8 mouse cellular contexts compared by ENCODE assay signal in genomic region chr3:62340154-62340760, GRCm38 (mm10). TPM values are rescaled to one million over a fixed set of nuclear protein-coding genes. Genes with fewer than 3 reads are reported as not detected.
DNase-seq lines count a peak whose midpoint lies in the region; ATAC-seq lines count a peak whose summit lies in the region.

No protein-coding gene starts in this region.

- ATAC-seq in heart, embryonic 11.5 days (replicated peaks; ENCODE audit: insufficient number of reproducible peaks, low FRiP score, low TSS enrichment): no peak
- no peak for ATAC-seq in embryonic facial prominence, embryonic 12.5 days (ENCODE audit: insufficient number of reproducible peaks, insufficient read depth, low FRiP score, low TSS enrichment)
- no peak for ATAC-seq in intestine, embryonic 16.5 days
- no peak for ATAC-seq in midbrain, embryonic 15.5 days (replicated peaks)
- no peak for ATAC-seq in granulocyte monocyte progenitor cell, adult 5-6 weeks (replicated peaks; ENCODE audit: poor library complexity, severe bottlenecking)

- H3K36me3 ChIP-seq in heart, embryonic 11.5 days (ENCODE audit: control insufficient read depth, insufficient read depth, low read length): no peaks in the 10 kb centered on the region
- H3K36me3 ChIP-seq in embryonic facial prominence, embryonic 12.5 days: no peaks in the 10 kb centered on the region
- H3K36me3 ChIP-seq in intestine, embryonic 16.5 days (ENCODE audit: control insufficient read depth, insufficient read depth, low read length): no peaks in the 10 kb centered on the region
- no peaks in the 10 kb centered on the region for H3K36me3 ChIP-seq in midbrain, embryonic 15.5 days (replicated peaks)

- no peak overlapping the region for H3K27ac ChIP-seq in heart, embryonic 11.5 days (ENCODE audit: low read depth, low read length)
- no peak overlapping the region for H3K27ac ChIP-seq in embryonic facial prominence, embryonic 12.5 days
- no peak overlapping the region for H3K27ac ChIP-seq in intestine, embryonic 16.5 days (ENCODE audit: low read length)
- H3K27ac ChIP-seq in midbrain, embryonic 15.5 days: no peak overlapping the region

- no peak for DNase-seq in heart, adult 8-10 months (ENCODE audit: low spot score)
- DNase-seq in gastrocnemius, postnatal 25 days: no peak
- DNase-seq in ovary, postnatal 14 days (ENCODE audit: low spot score): no peak

- 9% methylated on average over 16 of the region's 16 CpGs for WGBS in heart, embryonic 11.5 days (ENCODE audit: insufficient replicate concordance)
- WGBS in embryonic facial prominence, embryonic 12.5 days: 10% methylated on average over 16 of the region's 16 CpGs
- 13% methylated on average over 16 of the region's 16 CpGs for WGBS in intestine, embryonic 16.5 days
- WGBS in midbrain, embryonic 15.5 days: 14% methylated on average over 16 of the region's 16 CpGs

- no peaks in the 10 kb centered on the region for H3K4me1 ChIP-seq in heart, embryonic 11.5 days (ENCODE audit: control insufficient read depth, insufficient read depth, low read length)
- 0 out of 2 replicates have a peak, but pooled peaks cover 4% of the 10 kb centered on the region for H3K4me1 ChIP-seq in embryonic facial prominence, embryonic 12.5 days
- H3K4me1 ChIP-seq in intestine, embryonic 16.5 days (ENCODE audit: control insufficient read depth, insufficient read depth, low read length): peaks cover 7% of the 10 kb centered on the region; the same call in 1 of the 2 replicates
- H3K4me1 ChIP-seq in midbrain, embryonic 15.5 days: peaks cover 13% of the 10 kb centered on the region; the same call in 1 of the 2 replicates

- peak overlapping the region; percentile 77; the same call in 1 of the 2 replicates for H3K9ac ChIP-seq in heart, embryonic 11.5 days (ENCODE audit: low read depth, low read length)
- H3K9ac ChIP-seq in embryonic facial prominence, embryonic 12.5 days: peak overlapping the region; percentile 70
- H3K9ac ChIP-seq in intestine, embryonic 16.5 days (ENCODE audit: low read depth, low read length): peak overlapping the region; percentile 86
- no peak overlapping the region for H3K9ac ChIP-seq in midbrain, embryonic 15.5 days

- H3K4me3 ChIP-seq in heart, embryonic 11.5 days (ENCODE audit: low read depth, low read length): peak overlapping the region; percentile 80
- peak overlapping the region; percentile 77 for H3K4me3 ChIP-seq in embryonic facial prominence, embryonic 12.5 days
- peak overlapping the region; percentile 81 for H3K4me3 ChIP-seq in intestine, embryonic 16.5 days (ENCODE audit: low read length)
- peak overlapping the region; percentile 66 for H3K4me3 ChIP-seq in midbrain, embryonic 15.5 days

- no peaks in the 10 kb centered on the region for H3K9me3 ChIP-seq in heart, embryonic 11.5 days (replicated peaks; ENCODE audit: control insufficient read depth, low read length)
- no peaks in the 10 kb centered on the region for H3K9me3 ChIP-seq in embryonic facial prominence, embryonic 12.5 days
- no peaks in the 10 kb centered on the region for H3K9me3 ChIP-seq in intestine, embryonic 16.5 days (ENCODE audit: control insufficient read depth, low read length)
- no peaks in the 10 kb centered on the region for H3K9me3 ChIP-seq in midbrain, embryonic 15.5 days

- H3K4me2 ChIP-seq in heart, embryonic 11.5 days: peak overlapping the region; percentile 94
- peak overlapping the region; percentile 80 for H3K4me2 ChIP-seq in embryonic facial prominence, embryonic 12.5 days (replicated peaks)
- peak overlapping the region; percentile 87 for H3K4me2 ChIP-seq in intestine, embryonic 16.5 days (ENCODE audit: low read depth, low read length)
- peak overlapping the region; percentile 84 for H3K4me2 ChIP-seq in midbrain, embryonic 15.5 days

- H3K27me3 ChIP-seq in heart, embryonic 11.5 days (ENCODE audit: control insufficient read depth, insufficient read depth, low read length): 0 out of 2 replicates have a peak, but pooled peaks cover 6% of the 10 kb centered on the region
- H3K27me3 ChIP-seq in embryonic facial prominence, embryonic 12.5 days: 0 out of 2 replicates have a peak, but pooled peaks cover 5% of the 10 kb centered on the region
- H3K27me3 ChIP-seq in intestine, embryonic 16.5 days (replicated peaks; ENCODE audit: control insufficient read depth, insufficient read depth, low read length): no peaks in the 10 kb centered on the region
- peaks cover 8% of the 10 kb centered on the region; the same call in 1 of the 2 replicates for H3K27me3 ChIP-seq in midbrain, embryonic 15.5 days (replicated peaks)

RNA-seq across cellular contexts. Expression of gene Arhgef26, which starts 2.1 kb away (rescaled TPM):
- polyA plus RNA-seq in heart, embryonic 11.5 days (2014; fragmentation: Nextera tagmentation; extraction: Ambion mirVana): 3.6 and 5.2 TPM in 2 replicates
- total RNA-seq in heart, adult 8-10 months (2022): 1 to 10 TPM; 1.8 to 3.9 (median 2.5) TPM
- 12.5 and 12.9 TPM in 2 replicates for polyA plus RNA-seq in embryonic facial prominence, embryonic 12.5 days (2016; fragmentation: Nextera tagmentation; extraction: Ambion mirVana)
- 12.9 and 13.5 TPM in 2 replicates for polyA plus RNA-seq in intestine, embryonic 16.5 days (2015; fragmentation: Nextera tagmentation; extraction: Ambion mirVana)
- 9.2 and 11.7 TPM in 2 replicates for polyA plus RNA-seq in midbrain, embryonic 15.5 days (2015; fragmentation: Nextera tagmentation; extraction: Ambion mirVana)
- total RNA-seq in gastrocnemius, postnatal 25 days (2021): 1 to 10 TPM; 1.0 to 1.8 TPM
- not detected in 2 replicates for total RNA-seq in granulocyte monocyte progenitor cell, adult 5-6 weeks (2014; fragmentation: Nextera tagmentation)
- not detected in 2 replicates for total RNA-seq in granulocyte monocyte progenitor cell, adult 5-6 weeks (2017)
